Mouse (Mus musculus) heart, postnatal 36 days (tissue): ENCODE data around the gene Cct7. TPM values are rescaled to one million over a fixed set of nuclear protein-coding genes. Genes with fewer than 3 reads are reported as not detected.
A peak's percentile ranks its signal among the peaks of the same experiment; 100 is the strongest.

Experiments
- DNase-seq, 2 experiments: peaks; one replicate each; pipeline ENCODE4 v3.0.0; 2021 to 2022
- intact Hi-C: fragments of 180-260 bp; cut with DNase I; formaldehyde crosslinking; loops from one replicate; pipeline ENCODE4 v1.15.1; 2025
- total RNA-seq, 2 experiments: library from RNA; stranded (reverse); gene quantifications; 2 replicates each; pipeline ENCODE4 v1.2.3; 2021

The Cct7 gene
- total RNA-seq, 2 experiments from 2014 or later, result 151 TPM

DNA sequence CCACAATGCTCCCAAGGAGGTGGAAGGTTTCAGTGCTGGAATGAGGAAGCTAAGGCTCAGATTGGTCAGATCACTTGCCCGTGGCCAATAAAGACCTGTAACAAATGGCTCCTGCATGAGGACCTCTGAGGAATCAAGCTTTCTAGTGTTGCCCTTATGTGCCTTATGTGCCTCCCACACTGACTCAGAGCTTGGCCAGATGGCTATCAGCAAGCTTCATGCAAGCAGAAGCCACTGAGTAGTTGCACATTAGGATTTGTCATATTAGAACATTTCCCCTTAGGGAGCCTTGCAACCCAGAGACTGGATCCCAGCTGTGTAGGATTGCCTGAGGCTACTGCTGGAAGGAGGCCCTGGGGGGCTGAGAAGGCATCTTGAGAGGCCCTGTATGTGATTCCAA, 49.1 kb downstream of the Cct7 start:
- no peak for DNase-seq
- intact Hi-C loops, result no loop called here

- no peak for DNase-seq
- intact Hi-C loops, result no loop called here
Observed at GRCm38 (mm10) chr6:85501571-85502102, 50.3 kb downstream of the Cct7 start.

GRCm38 (mm10) chr6:85502103-85502910, 51.0 kb downstream of the Cct7 start:
- intact Hi-C loops, result no loop called here
- DNase-seq, result no peak

DNA sequence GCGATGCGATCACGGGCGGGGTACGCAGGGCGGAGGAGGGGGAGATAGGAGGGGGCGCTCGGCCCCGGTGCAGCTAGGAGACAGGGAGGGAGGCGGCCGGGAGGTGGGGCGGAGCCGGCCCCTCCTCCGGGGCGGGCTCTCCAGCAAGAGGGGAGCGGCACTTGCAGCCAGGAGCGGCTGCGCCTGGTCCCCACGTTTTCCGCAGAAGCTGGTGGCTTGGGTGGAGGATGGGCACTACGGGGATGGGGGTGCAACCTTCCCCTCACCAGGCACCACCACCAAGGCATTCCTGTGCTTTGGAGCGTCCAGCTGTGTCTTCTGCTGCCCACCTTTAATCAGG, 51.6 kb downstream of the Cct7 start, which contains the start of gene Fbxo41:
Fbxo41 (minus strand) TSS at position 84 of the 340 bp plus-strand sequence.
- intact Hi-C loops, result no loop called here
- no peak for DNase-seq

DNA sequence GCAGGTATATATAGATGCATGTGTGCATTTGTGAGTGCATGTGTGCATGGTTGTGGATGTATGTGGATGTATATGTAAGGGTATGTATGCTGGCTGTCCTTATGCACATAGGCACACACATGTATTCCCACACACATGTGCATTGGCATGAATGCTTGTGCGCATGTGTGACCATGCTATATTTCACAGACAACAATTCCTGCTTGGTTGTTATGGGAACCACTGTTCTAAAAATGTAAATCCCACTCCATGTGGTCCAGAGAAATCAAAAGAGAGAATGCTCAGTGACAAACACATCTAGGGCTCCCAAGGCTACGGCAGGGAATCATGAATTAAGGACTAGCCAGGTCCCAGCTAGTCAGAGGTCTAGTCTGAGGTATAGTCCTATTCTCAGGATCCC, 53.6 kb downstream of the Cct7 start:
- no peak for DNase-seq
- intact Hi-C loops, result no loop called here

- intact Hi-C loops, result no loop called here
- DNase-seq, result no peak
Observed at GRCm38 (mm10) chr6:85508602-85509001, 57.3 kb downstream of the Cct7 start.

DNA sequence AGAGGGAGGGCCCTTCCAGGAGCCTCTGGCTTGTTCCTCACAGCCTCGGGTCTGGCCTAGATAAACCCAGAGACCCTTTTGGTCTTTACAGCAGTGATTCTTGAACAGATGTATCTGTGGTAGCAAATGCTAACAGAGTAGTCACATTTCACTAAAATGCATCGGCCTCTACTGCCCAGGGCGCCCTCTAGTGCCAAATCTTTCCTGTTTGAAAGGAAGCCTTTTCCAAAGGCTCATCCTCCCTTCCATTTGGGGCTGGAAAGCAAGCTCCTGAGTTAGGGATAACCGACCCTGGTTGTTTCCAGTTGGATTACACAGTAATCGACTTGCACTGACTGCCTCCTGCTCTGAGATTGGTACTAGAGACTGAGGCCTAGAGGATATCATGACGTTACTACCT, 59.2 kb downstream of the Cct7 start:
- intact Hi-C loops, result no loop called here
- DNase-seq, result no peak

DNA sequence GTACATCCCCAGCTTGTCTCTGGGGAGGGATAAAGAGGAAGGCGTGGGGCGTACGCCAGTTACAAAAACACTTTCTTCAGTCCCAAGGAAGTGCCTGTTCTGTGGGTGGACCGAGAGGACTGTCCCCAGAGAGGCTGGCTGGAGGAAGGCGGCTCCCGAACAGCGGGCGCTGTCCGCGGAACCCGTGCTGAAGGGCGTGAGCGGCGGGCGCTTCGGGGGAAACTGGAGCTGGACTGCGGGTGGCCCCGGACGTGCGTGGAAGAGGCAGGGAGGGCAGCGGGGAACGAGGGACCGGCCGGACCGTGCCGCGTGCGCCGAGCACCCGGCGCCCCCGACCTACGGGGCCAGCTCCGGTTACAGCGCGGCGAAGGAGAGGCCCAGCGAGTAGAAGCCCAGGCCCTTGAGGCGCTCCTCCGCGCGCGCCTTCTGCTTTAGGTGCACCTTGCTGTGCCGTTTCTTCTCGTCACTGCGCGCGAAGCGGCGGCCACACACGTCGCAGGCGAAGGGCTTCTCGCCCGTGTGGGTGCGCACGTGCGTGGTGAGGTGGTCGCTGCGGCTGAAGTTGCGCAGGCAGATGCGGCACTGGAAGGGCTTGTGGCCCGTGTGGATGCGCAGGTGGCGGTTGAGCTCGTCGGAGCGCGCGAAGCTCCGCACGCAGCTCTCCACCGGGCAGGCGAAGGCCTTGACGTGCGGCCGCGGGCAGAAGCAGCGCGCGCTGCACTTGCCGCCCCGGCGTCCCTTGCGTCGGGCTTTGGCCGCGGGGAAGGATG, 60.2 kb downstream of the Cct7 start:
- intact Hi-C loops, result no loop called here
- DNase-seq, result peak; percentile 41 to 44

GRCm38 (mm10) chr6:85512056-85512440, 60.7 kb downstream of the Cct7 start:
- intact Hi-C loops, result no loop called here
- no peak for DNase-seq

GRCm38 (mm10) chr6:85512577-85513530, 61.5 kb downstream of the Cct7 start:
- intact Hi-C loops, result no loop called here
- no peak for DNase-seq

GRCm38 (mm10) chr6:85513531-85513910, 62.2 kb downstream of the Cct7 start, which contains the start of gene Egr4:
Gene Egr4 (minus strand): TSS chr6:85513589.
- intact Hi-C loops, result no loop called here
- DNase-seq, result no peak

GRCm38 (mm10) chr6:85515941-85516340, 64.6 kb downstream of the Cct7 start:
- DNase-seq, result no peak
- intact Hi-C loops, result no loop called here

Other genes starting within 250 kb of the Cct7 start
- gene Sfxn5, start 118.1 kb upstream of the Cct7 start, total RNA-seq, result 1 to 10 TPM; 3.4 to 4.1 TPM
- gene Rab11fip5, start 76.9 kb upstream of the Cct7 start, total RNA-seq, result 10 to 100 TPM; 65.0 to 67.0 TPM
- not detected for gene Noto, start 27.6 kb upstream of the Cct7 start, total RNA-seq
- 1 to 10 TPM; 7.8 to 9.2 TPM for gene Smyd5, start 19.5 kb upstream of the Cct7 start, total RNA-seq
- gene Pradc1, start 456 bp downstream of the Cct7 start, total RNA-seq, result 10 to 100 TPM; 10.7 to 14.7 TPM
- not detected for gene Fbxo41, start 51.5 kb downstream of the Cct7 start, total RNA-seq
- gene Egr4, start 62.1 kb downstream of the Cct7 start, total RNA-seq, result not detected
- gene Alms1, start 136.0 kb downstream of the Cct7 start, total RNA-seq, result 1 to 10 TPM; 2.1 to 2.4 TPM